Mouse (Mus musculus) bone marrow macrophage, adult 2 months (primary cell): Measurements from ENCODE around the gene Pfpl. TPM values are rescaled to one million over a fixed set of nuclear protein-coding genes. Genes with fewer than 3 reads are reported as not detected.

ENCODE experiments used
- H3K27ac ChIP-seq: 2 replicates; pipeline ENCODE4 v1.5.1; 2012; ENCODE audit warnings: low read depth, low read length; ENCODE audit not compliant: insufficient read depth
- H3K4me1 ChIP-seq: 2 replicates; pipeline ENCODE4 v1.6.1; 2012; ENCODE audit warnings: low read length; ENCODE audit not compliant: control insufficient read depth, insufficient read depth
- H3K4me3 ChIP-seq: 2 replicates; pipeline ENCODE4 v1.5.1; 2012; ENCODE audit warnings: mild to moderate bottlenecking, low read length, moderate library complexity; ENCODE audit not compliant: insufficient read depth
- CTCF ChIP-seq: IDR thresholded peaks from 2 replicates; pipeline ENCODE4 v1.5.1; 2012; ENCODE audit warnings: low read depth, mild to moderate bottlenecking, low read length, moderate library complexity
- POLR2A ChIP-seq: IDR thresholded peaks from 2 replicates; pipeline ENCODE4 v1.6.1; 2012; ENCODE audit warnings: mild to moderate bottlenecking, low read depth, low read length, borderline replicate concordance
- polyA plus RNA-seq: library from polyadenylated mRNA; stranded (reverse); fragments of >200 nt; gene quantifications from 2 replicates; pipeline ENCODE4 v1.2.4, GENCODE M21; 2012; ENCODE audit not compliant: missing spikeins, insufficient read depth, insufficient read length

Gene Pfpl
- not detected in 2 replicates for polyA plus RNA-seq

DNA sequence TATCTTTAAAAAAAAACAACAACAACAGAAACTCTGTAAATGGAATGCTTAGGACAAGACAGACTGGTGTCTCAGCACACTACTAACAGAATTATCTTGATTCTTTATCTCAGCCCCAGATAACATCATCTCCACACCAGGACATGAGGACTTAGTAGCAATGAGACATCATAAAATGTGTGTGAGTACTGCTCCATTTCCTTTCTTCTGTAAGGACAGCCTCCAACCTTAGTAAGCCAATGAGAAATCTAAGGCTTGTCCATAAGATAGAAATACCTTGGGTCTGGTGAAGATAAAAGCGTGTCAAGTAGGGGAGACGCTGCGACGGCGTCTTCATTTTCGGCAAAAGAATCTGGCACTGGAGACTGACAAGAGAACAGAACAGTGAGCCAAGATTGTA, at the start of gene Pfpl:
TSS of gene Pfpl (plus strand) at position 301 of the 400 bp plus-strand sequence.
- no peak within 1 kb of the TSS for H3K4me3 ChIP-seq
- TF ChIP-seq CTCF, result no peak
- H3K4me1 ChIP-seq, result peaks cover 13% of the 10 kb centered on the region
- no peak within 1 kb of the TSS for H3K27ac ChIP-seq

DNA sequence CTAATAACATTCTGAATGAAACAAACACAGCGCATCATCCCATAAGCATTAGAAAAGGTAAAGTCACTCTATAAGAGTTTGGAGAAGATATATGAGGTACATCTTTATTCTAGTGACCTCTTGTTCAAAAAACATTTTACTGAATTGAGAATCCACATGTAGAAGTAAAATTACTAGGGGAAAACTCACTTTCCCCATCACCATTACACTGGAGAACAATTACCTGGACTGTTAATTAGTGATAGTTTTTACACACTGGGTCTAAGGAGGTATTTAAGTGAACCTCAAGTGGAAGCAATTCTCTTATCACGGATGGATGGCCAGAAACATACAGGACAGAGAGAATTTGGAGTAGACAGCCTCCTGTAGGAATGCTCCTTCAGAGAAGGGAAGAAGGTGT, 40.7 kb upstream of the Pfpl start, which contains the start of gene Olfr1440:
TSS of gene Olfr1440 (plus strand) at position 301 of the 400 bp plus-strand sequence.
- TF ChIP-seq POLR2A (no peak), CTCF (no peak)
- no peak within 1 kb of the TSS for H3K27ac ChIP-seq
- H3K4me1 ChIP-seq, result no peaks in the 10 kb centered on the region
- H3K4me3 ChIP-seq, result no peak within 1 kb of the TSS

DNA sequence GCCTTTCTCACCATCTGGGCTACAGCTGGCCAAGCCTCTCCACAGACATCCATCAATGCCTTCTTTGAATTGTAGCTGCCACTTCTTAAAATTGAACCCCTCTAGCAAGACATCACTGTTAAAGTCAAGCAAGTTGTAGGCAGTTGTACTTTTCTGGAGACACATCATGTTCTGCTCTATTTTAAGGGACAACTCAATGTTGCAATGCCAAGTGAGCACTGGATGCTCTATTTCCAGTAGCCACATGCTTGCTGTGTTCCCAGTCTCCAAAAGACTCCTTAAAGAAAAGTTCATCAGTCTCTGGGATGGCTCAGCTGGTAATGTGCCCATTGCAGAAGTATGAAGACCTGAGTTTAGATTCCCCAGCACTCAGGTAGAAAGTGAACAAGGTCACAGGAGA, 14.0 kb upstream of the Pfpl start:
- no peaks in the 10 kb centered on the region for H3K4me1 ChIP-seq
- no peak overlapping the region for H3K4me3 ChIP-seq
- no peak for TF ChIP-seq POLR2A
- no peak for TF ChIP-seq CTCF
- no peak overlapping the region for H3K27ac ChIP-seq

DNA sequence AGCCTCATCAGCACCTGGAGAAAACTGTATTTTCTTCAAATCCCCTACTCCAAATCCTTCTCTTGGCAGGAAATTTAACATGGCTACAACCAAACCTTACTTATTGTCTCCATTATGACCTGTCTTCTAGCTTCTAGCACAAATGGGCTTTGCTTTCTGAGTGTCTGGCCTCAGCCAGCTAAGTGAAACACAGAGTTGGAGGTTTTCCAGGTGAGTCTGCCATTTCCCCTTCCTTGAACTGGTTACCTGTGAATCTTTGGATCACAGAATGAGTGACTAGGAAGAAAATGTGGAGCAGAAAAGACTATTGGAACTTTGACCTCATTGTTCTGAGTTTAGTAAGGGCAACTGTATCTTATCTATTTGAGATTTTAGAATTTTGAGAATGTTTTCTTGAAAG, 10.3 kb upstream of the Pfpl start, which contains the start of gene Olfr1441:
TSS of gene Olfr1441 (plus strand) at position 73 of the 400 bp plus-strand sequence.
- no peaks in the 10 kb centered on the region for H3K4me1 ChIP-seq
- no peak for TF ChIP-seq POLR2A
- no peak within 1 kb of the TSS for H3K4me3 ChIP-seq
- no peak within 1 kb of the TSS for H3K27ac ChIP-seq

DNA sequence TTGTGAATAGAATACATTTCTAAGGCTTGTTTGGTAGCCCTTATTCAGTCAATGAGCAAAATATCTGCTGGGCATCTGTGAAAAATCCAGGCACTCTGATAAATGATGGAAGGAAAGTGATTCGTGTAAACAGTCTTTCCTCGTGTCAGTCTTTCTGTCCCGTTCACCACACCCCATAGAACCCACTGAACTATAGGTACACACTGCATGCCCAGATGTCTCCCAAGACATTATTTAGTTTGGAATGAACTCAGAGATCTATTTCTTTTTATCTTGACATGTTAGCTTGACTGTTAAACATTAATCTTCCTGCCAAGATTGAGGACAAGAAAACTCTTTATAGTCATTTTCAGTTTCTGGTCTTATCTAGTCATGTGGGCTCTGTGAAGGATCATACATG, 9.4 kb upstream of the Pfpl start:
- H3K4me3 ChIP-seq, result no peak overlapping the region
- TF ChIP-seq POLR2A (no peak), CTCF (no peak)
- H3K4me1 ChIP-seq, result no peaks in the 10 kb centered on the region
- H3K27ac ChIP-seq, result no peak overlapping the region

DNA sequence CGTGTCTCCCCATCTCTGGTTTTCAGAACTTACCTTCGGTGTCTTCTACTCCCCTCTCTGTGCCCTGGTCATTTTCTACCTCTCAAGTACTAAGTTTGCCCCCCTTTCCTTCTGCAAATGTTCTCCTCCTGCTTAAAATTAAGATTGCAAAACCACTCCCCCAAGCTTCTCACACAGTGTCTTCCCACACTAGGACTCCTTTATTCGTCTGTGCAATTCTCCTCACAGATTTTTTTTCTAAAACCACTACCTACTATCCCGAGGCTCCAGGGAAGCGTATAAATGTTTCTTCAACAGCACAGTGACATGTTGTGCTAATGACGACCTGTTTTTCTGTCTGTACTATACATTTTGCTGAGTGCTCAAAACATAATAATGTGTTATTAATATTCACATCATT, 7.2 kb upstream of the Pfpl start:
- Histone ChIP-seq H3K4me3 (no peak overlapping the region), H3K27ac (no peak overlapping the region), H3K4me1 (no peaks in the 10 kb centered on the region)
- TF ChIP-seq CTCF (no peak), POLR2A (no peak)

DNA sequence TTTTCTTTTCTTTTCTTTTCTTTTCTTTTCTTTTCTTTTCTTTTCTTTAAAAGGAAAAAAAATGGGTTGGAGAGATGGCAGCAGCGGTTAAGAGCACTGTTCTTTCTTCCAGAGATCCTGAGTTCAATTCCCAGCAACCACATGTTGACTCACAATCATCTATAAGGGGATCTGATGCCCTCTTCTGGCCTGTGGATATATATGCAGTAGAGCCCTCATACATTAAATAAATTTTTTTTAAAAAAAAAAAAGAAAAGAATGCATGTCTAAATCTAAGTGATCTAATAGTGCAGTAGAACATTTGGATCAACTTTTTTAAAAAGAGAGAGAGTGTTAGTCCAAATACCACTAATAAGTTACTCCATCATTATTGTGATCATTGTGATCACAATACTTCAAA, 6.0 kb upstream of the Pfpl start:
- TF ChIP-seq CTCF (no peak), POLR2A (no peak)
- Histone ChIP-seq H3K4me1 (no peaks in the 10 kb centered on the region), H3K27ac (no peak overlapping the region), H3K4me3 (no peak overlapping the region)

DNA sequence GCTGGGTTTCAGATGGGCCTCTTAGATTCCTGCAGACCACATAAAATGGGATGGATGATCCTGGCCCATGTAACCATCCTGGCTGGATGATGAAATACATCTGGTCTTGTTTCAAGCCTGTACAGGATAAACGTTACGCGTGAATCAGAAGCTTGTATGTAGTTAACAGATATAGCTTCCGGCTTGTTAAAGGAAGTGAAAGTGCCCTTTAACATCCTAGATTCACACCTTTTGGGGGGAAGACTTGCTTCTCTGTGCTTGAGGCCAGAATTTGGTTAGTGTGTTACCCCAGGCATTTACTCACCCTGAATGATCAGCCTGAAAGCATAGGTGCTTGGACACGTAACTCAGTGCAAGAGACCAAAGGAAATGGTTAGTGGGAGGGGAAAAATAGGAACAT, 604 bp upstream of the Pfpl start:
- TF ChIP-seq POLR2A, result no peak
- no peak for TF ChIP-seq CTCF
- H3K4me1 ChIP-seq, result peaks cover 13% of the 10 kb centered on the region

DNA sequence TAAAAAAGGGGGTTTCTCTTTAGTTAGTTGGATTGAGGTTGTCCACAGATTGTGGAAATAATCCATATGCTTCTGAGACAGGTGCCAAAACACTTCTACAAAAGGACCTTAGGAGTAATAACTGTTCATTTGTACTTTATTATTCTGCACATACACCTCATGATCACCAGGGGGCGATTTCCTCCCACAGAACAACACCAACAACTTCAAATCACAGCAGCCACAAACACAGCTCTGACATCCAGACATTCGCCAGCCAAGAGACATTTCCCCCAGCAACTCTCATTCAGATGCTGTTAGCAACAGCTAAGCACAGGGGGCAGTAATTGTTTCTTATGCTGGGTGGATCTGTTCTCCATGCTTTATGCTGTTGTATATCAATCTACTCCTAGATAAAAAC, 5.3 kb downstream of the Pfpl start:
- H3K27ac ChIP-seq, result peak overlapping the region; percentile 98
- TF ChIP-seq CTCF, result no peak
- no peak for TF ChIP-seq POLR2A
- H3K4me1 ChIP-seq, result peaks cover 41% of the 10 kb centered on the region
- no peak overlapping the region for H3K4me3 ChIP-seq

More for the DNA sequence above, 604 bp upstream of the Pfpl start:
- no peak overlapping the region for H3K4me3 ChIP-seq
- H3K27ac ChIP-seq, result no peak overlapping the region

DNA sequence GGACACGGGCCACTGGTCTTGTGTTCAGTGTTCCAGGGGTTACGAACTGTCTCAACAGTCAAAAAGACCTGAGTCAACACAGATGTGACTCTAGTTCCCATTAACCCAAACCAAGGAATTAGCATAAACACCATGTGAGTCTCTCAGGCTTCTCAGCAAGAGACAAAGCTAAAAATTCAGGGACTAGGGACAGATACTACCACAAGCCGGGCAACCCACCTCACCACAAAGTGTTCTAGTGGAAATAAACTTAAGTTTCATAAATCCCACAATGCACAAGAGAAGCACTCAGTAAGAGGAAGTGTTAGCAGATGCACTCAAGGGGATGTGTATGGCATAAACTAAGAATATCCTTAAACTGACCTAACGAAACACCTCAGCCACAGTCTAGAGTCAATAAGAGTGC, 7.3 kb downstream of the Pfpl start:
- Histone ChIP-seq H3K27ac (peak overlapping the region; percentile 98), H3K4me1 (peaks cover 49% of the 10 kb centered on the region), H3K4me3 (no peak overlapping the region)
- no peak for TF ChIP-seq CTCF
- no peak for TF ChIP-seq POLR2A

DNA sequence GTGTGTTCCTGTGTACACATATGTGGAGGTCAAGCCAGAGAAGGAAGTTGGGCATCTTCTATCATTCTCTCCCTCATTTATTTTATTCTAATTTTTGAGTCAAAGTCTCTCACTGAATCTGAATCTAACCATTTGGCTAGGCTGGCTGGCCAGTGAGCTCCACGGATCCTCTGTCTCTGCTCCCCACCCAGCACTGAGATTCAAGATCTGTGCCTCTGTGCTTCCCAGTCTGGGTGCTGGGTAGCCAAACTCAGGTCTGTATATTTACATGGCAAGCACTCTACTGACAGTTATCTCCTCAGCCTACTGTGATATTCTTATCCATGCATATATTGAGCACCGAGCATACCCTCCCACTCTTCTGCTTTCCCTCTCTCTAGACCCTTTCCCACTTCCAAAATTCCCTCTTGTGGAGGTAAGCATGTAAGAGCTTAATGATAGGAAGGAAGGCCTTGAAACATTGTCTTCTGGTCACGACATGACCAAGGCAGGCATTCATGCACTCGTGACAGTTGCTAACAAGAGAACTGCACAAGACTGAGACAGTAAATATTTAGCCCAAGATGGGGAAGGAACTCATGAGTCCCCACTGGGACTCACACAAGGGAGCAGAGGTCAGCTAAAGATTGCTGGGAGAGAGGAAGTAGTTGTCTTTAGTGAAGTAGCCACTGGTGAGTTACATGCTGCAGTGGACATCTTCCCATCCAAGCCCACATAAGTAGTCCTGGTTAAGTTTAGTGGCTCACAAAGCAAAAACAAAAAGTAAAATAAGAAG, 8.2 kb downstream of the Pfpl start:
- TF ChIP-seq CTCF (no peak), POLR2A (no peak)
- peak overlapping the region; percentile 98 for H3K27ac ChIP-seq
- peaks cover 48% of the 10 kb centered on the region for H3K4me1 ChIP-seq
- H3K4me3 ChIP-seq, result no peak overlapping the region
